Mouse (Mus musculus): Measurements from ENCODE around the gene Wnt9a. TPM values are rescaled to one million over a fixed set of nuclear protein-coding genes. Genes with fewer than 3 reads are reported as not detected.

The Wnt9a gene
- polyA plus RNA-seq, 1 experiment from 2014 or later = 0.20 TPM

DNA sequence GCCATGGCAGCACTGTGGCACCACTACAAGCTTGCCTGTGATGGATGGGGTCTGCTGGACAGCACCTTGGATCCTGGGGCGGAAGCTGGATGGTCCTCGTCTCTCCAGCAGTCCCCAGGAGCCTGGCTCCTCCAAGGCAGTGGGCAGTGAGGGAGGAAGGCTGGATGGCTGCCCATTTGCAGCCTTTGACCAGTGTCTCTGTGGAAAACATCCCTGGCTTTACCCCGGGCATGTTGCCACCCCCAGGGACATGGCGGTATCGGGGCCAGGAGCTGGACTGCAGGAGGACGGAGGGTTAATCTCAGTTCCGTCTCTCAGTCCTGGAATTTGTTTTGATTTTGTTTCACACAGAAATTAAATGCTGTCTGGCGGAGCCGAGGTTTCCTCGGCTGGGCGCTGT, 7.2 kb downstream of the Wnt9a start:
- Histone ChIP-seq H3K27me3 (peaks cover 64% of the 10 kb centered on the region), H3K9me3 (replicated peaks) (no peaks in the 10 kb centered on the region), H3K4me1 (replicated peaks) (no peaks in the 10 kb centered on the region), H3K4me2 (no peak overlapping the region), H3K4me3 (replicated peaks) (no peak overlapping the region), H3K36me3 (replicated peaks) (no peaks in the 10 kb centered on the region), H3K27ac (replicated peaks) (no peak overlapping the region), H3K9ac (no peak overlapping the region)
- ATAC-seq (ENCODE audit: insufficient read depth) = no peak
- 60% methylated on average over 11 of the region's 11 CpGs for WGBS (ENCODE audit: insufficient replicate concordance)

DNA sequence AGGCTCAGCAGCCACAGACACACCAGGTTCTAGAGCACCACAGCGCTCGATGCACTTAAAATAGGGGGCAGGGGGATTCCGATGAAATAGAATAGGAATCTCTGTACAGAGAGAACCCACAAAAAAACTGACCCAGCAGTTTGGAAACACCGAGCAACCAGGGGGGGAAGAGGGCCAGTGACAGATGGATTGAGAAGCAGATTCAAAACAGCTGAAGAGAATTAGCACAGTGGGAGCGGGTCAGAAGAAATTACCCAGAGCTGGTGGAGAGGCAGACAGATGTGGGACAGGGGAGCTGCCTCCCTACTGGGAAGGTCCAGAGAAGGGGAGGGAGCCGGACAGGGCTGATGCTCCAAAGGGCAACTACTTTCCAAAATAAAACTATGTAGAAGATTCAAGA, 9.8 kb downstream of the Wnt9a start:
- Histone ChIP-seq H3K4me3 (replicated peaks) (no peak overlapping the region), H3K4me2 (no peak overlapping the region), H3K4me1 (replicated peaks) (no peaks in the 10 kb centered on the region), H3K27me3 (peaks cover 38% of the 10 kb centered on the region), H3K36me3 (replicated peaks) (no peaks in the 10 kb centered on the region), H3K9ac (no peak overlapping the region), H3K9me3 (replicated peaks) (no peaks in the 10 kb centered on the region), H3K27ac (replicated peaks) (no peak overlapping the region)
- no peak for ATAC-seq (ENCODE audit: insufficient read depth)
- 49% methylated on average over 6 of the region's 6 CpGs for WGBS (ENCODE audit: insufficient replicate concordance)

GRCm38 (mm10) chr11:59322988-59323387, 16.3 kb downstream of the Wnt9a start:
- H3K4me1 ChIP-seq (replicated peaks) = no peaks in the 10 kb centered on the region
- WGBS (ENCODE audit: insufficient replicate concordance) = 66% methylated on average over 3 of the region's 3 CpGs
- no peaks in the 10 kb centered on the region for H3K36me3 ChIP-seq (replicated peaks)
- H3K4me2 ChIP-seq = no peak overlapping the region
- H3K9me3 ChIP-seq (replicated peaks) = no peaks in the 10 kb centered on the region
- no peak overlapping the region for H3K9ac ChIP-seq
- no peak overlapping the region for H3K27ac ChIP-seq (replicated peaks)
- peaks cover under 1% of the 10 kb centered on the region; the same call in 1 of the 2 replicates for H3K27me3 ChIP-seq
- no peak for ATAC-seq (ENCODE audit: insufficient read depth)
- no peak overlapping the region for H3K4me3 ChIP-seq (replicated peaks)

- Histone ChIP-seq H3K4me3 (replicated peaks) (no peak overlapping the region), H3K27me3 (no peaks in the 10 kb centered on the region), H3K4me1 (replicated peaks) (no peaks in the 10 kb centered on the region), H3K9ac (no peak overlapping the region), H3K36me3 (replicated peaks) (no peaks in the 10 kb centered on the region), H3K27ac (replicated peaks) (no peak overlapping the region), H3K4me2 (no peak overlapping the region), H3K9me3 (replicated peaks) (no peaks in the 10 kb centered on the region)
- no peak for ATAC-seq (ENCODE audit: insufficient read depth)
- WGBS (ENCODE audit: insufficient replicate concordance) = 60% methylated on average over 5 of the region's 5 CpGs
These were observed 18.0 kb downstream of the Wnt9a start for GRCm38 (mm10) chr11:59324777-59325176.

DNA sequence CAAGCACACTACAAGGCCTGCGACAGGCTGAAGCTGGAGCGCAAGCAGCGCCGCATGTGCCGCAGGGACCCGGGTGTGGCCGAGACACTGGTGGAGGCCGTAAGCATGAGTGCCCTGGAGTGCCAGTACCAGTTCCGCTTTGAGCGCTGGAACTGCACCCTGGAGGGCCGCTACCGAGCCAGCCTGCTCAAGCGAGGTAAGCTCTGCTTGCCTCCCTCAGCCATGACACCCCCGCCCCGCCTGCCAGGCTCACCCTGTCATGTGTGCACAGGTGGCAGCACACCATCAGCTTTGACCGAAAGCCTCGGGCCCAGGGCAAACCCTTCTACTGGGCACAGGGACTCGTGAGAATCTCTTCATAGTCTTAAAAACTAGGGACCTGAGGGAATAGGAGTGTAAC, 20.9 kb downstream of the Wnt9a start:
- ATAC-seq (ENCODE audit: insufficient read depth) = no peak
- Histone ChIP-seq H3K27me3 (no peaks in the 10 kb centered on the region; the same call in 1 of the 2 replicates), H3K27ac (replicated peaks) (no peak overlapping the region), H3K9ac (no peak overlapping the region), H3K4me2 (no peak overlapping the region), H3K36me3 (replicated peaks) (no peaks in the 10 kb centered on the region), H3K4me3 (replicated peaks) (no peak overlapping the region), H3K9me3 (replicated peaks) (no peaks in the 10 kb centered on the region), H3K4me1 (replicated peaks) (no peaks in the 10 kb centered on the region)
- 76% methylated on average over 18 of the region's 18 CpGs for WGBS (ENCODE audit: insufficient replicate concordance)

DNA sequence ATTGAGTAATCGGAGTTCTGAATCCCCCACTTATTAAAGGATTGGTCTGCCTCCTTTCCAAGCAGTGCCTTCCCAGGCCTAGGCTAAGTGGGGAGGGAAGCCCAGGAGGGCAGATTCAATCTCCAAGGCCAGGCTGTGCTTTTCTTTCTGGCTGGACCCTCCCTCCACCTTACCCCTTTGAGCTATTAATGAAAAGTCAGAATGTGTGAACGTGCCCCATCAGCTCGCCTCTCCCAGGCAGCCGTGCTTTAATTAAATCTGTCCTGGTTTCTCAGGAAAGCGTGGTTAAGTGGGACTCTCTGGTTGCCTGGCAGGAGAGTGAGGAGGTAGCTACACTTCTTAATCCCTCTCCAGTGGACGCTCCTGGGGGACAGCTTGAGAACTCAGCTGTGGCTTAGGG, 22.9 kb downstream of the Wnt9a start:
- no peak for ATAC-seq (ENCODE audit: insufficient read depth)
- Histone ChIP-seq H3K4me2 (no peak overlapping the region), H3K27ac (replicated peaks) (no peak overlapping the region), H3K36me3 (replicated peaks) (no peaks in the 10 kb centered on the region), H3K4me3 (replicated peaks) (no peak overlapping the region), H3K9me3 (replicated peaks) (no peaks in the 10 kb centered on the region), H3K9ac (no peak overlapping the region), H3K4me1 (replicated peaks) (no peaks in the 10 kb centered on the region), H3K27me3 (no peaks in the 10 kb centered on the region; the same call in 1 of the 2 replicates)
- 47% methylated on average over 6 of the region's 6 CpGs for WGBS (ENCODE audit: insufficient replicate concordance)

DNA sequence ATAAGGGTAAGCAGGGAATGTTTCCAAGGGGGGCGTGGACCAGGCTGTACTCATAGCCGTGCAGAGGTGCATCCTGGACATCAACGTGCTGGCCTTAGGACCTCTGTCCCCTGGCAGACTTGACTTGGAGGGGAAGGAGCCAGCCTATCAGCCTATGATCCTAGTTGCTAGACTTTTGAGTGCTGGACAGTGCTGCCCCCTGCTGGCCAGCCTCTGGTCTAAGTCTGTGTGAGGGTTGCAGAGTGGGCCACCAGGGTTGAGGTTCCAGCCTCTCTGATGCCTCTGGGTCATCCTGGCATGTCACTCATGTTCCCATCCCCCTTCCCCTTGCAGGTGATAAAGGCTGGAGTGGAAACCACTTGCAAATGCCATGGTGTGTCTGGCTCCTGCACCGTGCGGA, 23.8 kb downstream of the Wnt9a start:
- H3K9ac ChIP-seq = no peak overlapping the region
- no peaks in the 10 kb centered on the region for H3K4me1 ChIP-seq (replicated peaks)
- no peak overlapping the region for H3K27ac ChIP-seq (replicated peaks)
- WGBS (ENCODE audit: insufficient replicate concordance) = 36% methylated on average over 5 of the region's 5 CpGs
- no peak for ATAC-seq (ENCODE audit: insufficient read depth)
- H3K9me3 ChIP-seq (replicated peaks) = no peaks in the 10 kb centered on the region
- no peak overlapping the region for H3K4me2 ChIP-seq
- H3K36me3 ChIP-seq (replicated peaks) = no peaks in the 10 kb centered on the region
- H3K27me3 ChIP-seq = no peaks in the 10 kb centered on the region; the same call in 1 of the 2 replicates
- no peak overlapping the region for H3K4me3 ChIP-seq (replicated peaks)

DNA sequence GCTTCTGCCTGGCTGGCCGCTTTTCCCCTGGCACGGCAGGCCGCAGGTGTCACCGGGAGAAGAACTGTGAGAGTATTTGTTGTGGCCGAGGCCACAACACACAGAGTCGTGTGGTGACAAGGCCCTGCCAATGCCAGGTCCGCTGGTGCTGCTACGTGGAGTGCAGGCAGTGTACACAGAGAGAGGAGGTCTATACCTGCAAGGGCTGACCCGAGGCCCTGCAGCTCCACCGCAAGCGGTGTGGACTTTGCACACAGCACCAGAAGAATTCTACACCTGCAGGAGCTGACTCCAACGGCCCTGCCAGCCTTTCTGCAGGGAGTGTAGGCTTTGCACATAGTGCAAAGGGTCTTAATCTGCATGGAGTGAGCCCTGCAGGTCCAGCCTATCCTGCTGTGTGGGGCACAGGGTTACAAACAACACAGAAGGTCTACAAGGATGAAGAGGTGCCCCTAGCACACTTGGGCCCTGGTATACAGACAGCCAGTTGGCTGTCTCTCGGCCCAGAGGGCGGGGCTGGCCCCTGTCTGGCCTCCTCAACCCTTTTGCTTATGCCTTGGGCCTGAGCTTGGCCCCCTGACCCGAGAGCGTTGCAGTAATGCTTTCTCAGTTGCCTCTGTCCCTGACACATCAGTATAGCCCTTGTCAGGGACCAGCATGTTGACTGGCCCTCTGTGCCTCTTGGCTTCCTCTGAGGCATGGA, 24.6 kb downstream of the Wnt9a start:
- 58% methylated on average over 16 of the region's 16 CpGs for WGBS (ENCODE audit: insufficient replicate concordance)
- no peaks in the 10 kb centered on the region for H3K36me3 ChIP-seq (replicated peaks)
- ATAC-seq (ENCODE audit: insufficient read depth) = no peak
- no peak overlapping the region for H3K27ac ChIP-seq (replicated peaks)
- no peak overlapping the region for H3K4me2 ChIP-seq
- H3K27me3 ChIP-seq = no peaks in the 10 kb centered on the region; the same call in 1 of the 2 replicates
- H3K4me3 ChIP-seq (replicated peaks) = no peak overlapping the region
- H3K4me1 ChIP-seq (replicated peaks) = no peaks in the 10 kb centered on the region
- H3K9ac ChIP-seq = no peak overlapping the region
- H3K9me3 ChIP-seq (replicated peaks) = no peaks in the 10 kb centered on the region

GRCm38 (mm10) chr11:59332938-59333337, 26.2 kb downstream of the Wnt9a start:
- no peak overlapping the region for H3K4me2 ChIP-seq
- H3K4me3 ChIP-seq (replicated peaks) = no peak overlapping the region
- WGBS (ENCODE audit: insufficient replicate concordance) = 51% methylated on average over 9 of the region's 9 CpGs
- H3K4me1 ChIP-seq (replicated peaks) = no peaks in the 10 kb centered on the region
- no peak overlapping the region for H3K9ac ChIP-seq
- no peaks in the 10 kb centered on the region; the same call in 1 of the 2 replicates for H3K27me3 ChIP-seq
- H3K27ac ChIP-seq (replicated peaks) = no peak overlapping the region
- no peak for ATAC-seq (ENCODE audit: insufficient read depth)
- H3K36me3 ChIP-seq (replicated peaks) = no peaks in the 10 kb centered on the region
- H3K9me3 ChIP-seq (replicated peaks) = no peaks in the 10 kb centered on the region

- ATAC-seq (ENCODE audit: insufficient read depth) = no peak
- no peaks in the 10 kb centered on the region; the same call in 1 of the 2 replicates for H3K27me3 ChIP-seq
- H3K27ac ChIP-seq (replicated peaks) = no peak overlapping the region
- 60% methylated on average over 4 of the region's 4 CpGs for WGBS (ENCODE audit: insufficient replicate concordance)
- H3K4me1 ChIP-seq (replicated peaks) = no peaks in the 10 kb centered on the region
- H3K36me3 ChIP-seq (replicated peaks) = no peaks in the 10 kb centered on the region
- H3K4me2 ChIP-seq = no peak overlapping the region
- H3K9ac ChIP-seq = no peak overlapping the region
- H3K4me3 ChIP-seq (replicated peaks) = no peak overlapping the region
- no peaks in the 10 kb centered on the region for H3K9me3 ChIP-seq (replicated peaks)
These were observed 28.4 kb downstream of the Wnt9a start for GRCm38 (mm10) chr11:59335150-59335549.

DNA sequence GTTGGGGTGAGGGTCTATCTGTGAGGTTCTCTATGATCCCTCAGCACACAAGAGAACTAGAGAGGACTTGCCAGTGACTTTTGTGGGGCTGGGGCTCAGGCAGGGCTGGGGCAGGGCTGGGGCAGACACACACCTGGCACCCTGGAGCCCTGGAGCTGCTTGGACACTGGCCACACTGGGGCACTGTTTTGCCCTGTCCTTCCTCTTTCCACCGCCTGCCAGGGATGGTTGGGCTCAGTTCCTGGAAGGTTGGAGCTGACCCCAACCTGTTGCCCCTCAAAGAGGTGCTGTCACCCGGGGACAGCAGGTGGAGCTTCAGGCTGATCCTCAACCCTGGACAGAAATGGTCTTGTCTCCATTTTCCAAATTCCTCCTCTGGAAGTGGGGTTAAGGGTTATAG, 29.2 kb downstream of the Wnt9a start:
- 26% methylated on average over 2 of the region's 2 CpGs for WGBS (ENCODE audit: insufficient replicate concordance)

GRCm38 (mm10) chr11:59336381-59336780, 29.7 kb downstream of the Wnt9a start:
- no peaks in the 10 kb centered on the region for H3K9me3 ChIP-seq (replicated peaks)
- H3K9ac ChIP-seq = no peak overlapping the region
- no peaks in the 10 kb centered on the region for H3K36me3 ChIP-seq (replicated peaks)
- H3K4me2 ChIP-seq = no peak overlapping the region
- H3K4me3 ChIP-seq (replicated peaks) = no peak overlapping the region
- ATAC-seq (ENCODE audit: insufficient read depth) = no peak
- H3K27ac ChIP-seq (replicated peaks) = no peak overlapping the region
- WGBS (ENCODE audit: insufficient replicate concordance) = 11% methylated on average over 1 of the region's 1 CpGs
- H3K4me1 ChIP-seq (replicated peaks) = no peaks in the 10 kb centered on the region
- H3K27me3 ChIP-seq = no peaks in the 10 kb centered on the region

More for the DNA sequence above, 29.2 kb downstream of the Wnt9a start:
- Histone ChIP-seq H3K27ac (replicated peaks) (no peak overlapping the region), H3K36me3 (replicated peaks) (no peaks in the 10 kb centered on the region), H3K4me3 (replicated peaks) (no peak overlapping the region), H3K9me3 (replicated peaks) (no peaks in the 10 kb centered on the region), H3K27me3 (no peaks in the 10 kb centered on the region; the same call in 1 of the 2 replicates), H3K9ac (no peak overlapping the region), H3K4me2 (no peak overlapping the region), H3K4me1 (replicated peaks) (no peaks in the 10 kb centered on the region)
- no peak for ATAC-seq (ENCODE audit: insufficient read depth)

All from liver, embryonic 15.5 days (tissue).